Mouse (Mus musculus): ENCODE measurements at regions not wholly inside any gene's neighbourhood (a gene's known extent, or its start where the extent isn't known, plus 50 kb on each side); places are given as distances from the start of the nearest gene placed in this dataset.

- TF ChIP-seq CTCF (conservative IDR thresholded peaks at IDR 0.05; ENCODE audit: insufficient read depth, insufficient read length, low read depth, low read length) (no peak), POLR2A (IDR thresholded peaks at IDR 0.05; ENCODE audit: low read depth, low read length) (no peak)
Measured at GRCm38 (mm10) chr4:142292334-142292733, 53.1 kb upstream of the Kazn start.
